In genomic region chr5:36695005-36695404, GRCm38 (mm10) we compare ENCODE assay signal across 8 mouse cellular contexts. TPM values are rescaled to one million over a fixed set of nuclear protein-coding genes. Genes with fewer than 3 reads are reported as not detected.
DNase-seq lines count a peak whose midpoint lies in the region; ATAC-seq and TF ChIP-seq lines count a peak whose summit lies in the region.

No protein-coding gene starts in this region.

- 6% methylated on average over 14 of the region's 14 CpGs for WGBS in kidney, embryonic 15.5 days
- WGBS in forebrain, embryonic 12.5 days, result 6% methylated on average over 14 of the region's 14 CpGs
- WGBS in liver, embryonic 15.5 days (ENCODE audit: insufficient replicate concordance), result 4% methylated on average over 14 of the region's 14 CpGs

- peak overlapping the region; percentile 83 for H3K4me3 ChIP-seq in kidney, embryonic 15.5 days (replicated peaks)
- H3K4me3 ChIP-seq in MEL (ENCODE audit: control insufficient read depth in 1 of 2, insufficient read depth in 1 of 2, low read depth in 2 of 2, low read length in 2 of 2), result peak overlapping the region; percentile 94 to 98
- H3K4me3 ChIP-seq in forebrain, embryonic 12.5 days (replicated peaks), result peak overlapping the region; percentile 87
- H3K4me3 ChIP-seq in liver, embryonic 15.5 days (replicated peaks), result peak overlapping the region; percentile 86

- peaks cover 32% of the 10 kb centered on the region for H3K4me1 ChIP-seq in kidney, embryonic 15.5 days
- H3K4me1 ChIP-seq in MEL (ENCODE audit: control insufficient read depth in 1 of 2, insufficient read depth in 2 of 2, low read length in 2 of 2), result peaks cover 5 to 25% of the 10 kb centered on the region in 2 experiments
- peaks cover 18% of the 10 kb centered on the region for H3K4me1 ChIP-seq in forebrain, embryonic 12.5 days
- H3K4me1 ChIP-seq in liver, embryonic 15.5 days (replicated peaks), result peaks cover 64% of the 10 kb centered on the region

- peak overlapping the region; percentile 82 for H3K9ac ChIP-seq in kidney, embryonic 15.5 days
- H3K9ac ChIP-seq in MEL (ENCODE audit: control insufficient read depth, low read depth, low read length, poor library complexity, severe bottlenecking), result peak overlapping the region; percentile 96
- H3K9ac ChIP-seq in forebrain, embryonic 12.5 days, result peak overlapping the region; percentile 89
- H3K9ac ChIP-seq in liver, embryonic 15.5 days, result peak overlapping the region; percentile 94

- TF ChIP-seq POLR2A in MEL (IDR thresholded peaks at IDR 0.05; ENCODE audit: control insufficient read depth in 1 of 2, insufficient read depth in 1 of 2, low read depth in 1 of 2, low read length in 2 of 2, poor library complexity in 1 of 2), result no peak

- H3K4me2 ChIP-seq in kidney, embryonic 15.5 days, result peak overlapping the region; percentile 93
- peak overlapping the region; percentile 78 for H3K4me2 ChIP-seq in forebrain, embryonic 12.5 days
- H3K4me2 ChIP-seq in liver, embryonic 15.5 days, result peak overlapping the region; percentile 94

- H3K79me2 ChIP-seq in MEL (ENCODE audit: control insufficient read depth, insufficient read depth, low read length, poor library complexity), result peaks cover 45% of the 10 kb centered on the region

- peak overlapping the region; percentile 92 for H3K27ac ChIP-seq in kidney, embryonic 15.5 days
- H3K27ac ChIP-seq in MEL (ENCODE audit: control insufficient read depth, low read depth, low read length), result peak overlapping the region; percentile 45
- peak overlapping the region; percentile 95 for H3K27ac ChIP-seq in forebrain, embryonic 12.5 days
- peak overlapping the region; percentile 94 for H3K27ac ChIP-seq in liver, embryonic 15.5 days (replicated peaks)

- DNase-seq in kidney, adult 9 months, result no peak
- peak; percentile 71 for DNase-seq in MEL (ENCODE audit: low read depth, low spot score)
- DNase-seq in embryo, embryonic 9.5 days (ENCODE audit: extremely low spot score), result no peak
- DNase-seq in adrenal gland, postnatal 14 days, result no peak
- DNase-seq in urinary bladder, postnatal 25 days (ENCODE audit: low spot score), result no peak

- no peaks in the 10 kb centered on the region for H3K9me3 ChIP-seq in kidney, embryonic 15.5 days (replicated peaks)
- no peaks in the 10 kb centered on the region for H3K9me3 ChIP-seq in MEL (replicated peaks; ENCODE audit: insufficient read depth, low read length)
- H3K9me3 ChIP-seq in forebrain, embryonic 12.5 days, result no peaks in the 10 kb centered on the region
- no peaks in the 10 kb centered on the region for H3K9me3 ChIP-seq in liver, embryonic 15.5 days (replicated peaks)

- TF ChIP-seq CTCF in MEL (IDR thresholded peaks at IDR 0.05 in 2 of 3, conservative IDR thresholded peaks at IDR 0.05 in 1 of 3; ENCODE audit: control insufficient read depth in 1 of 3, insufficient read depth in 1 of 3, low read depth in 2 of 3, low read length in 3 of 3, poor library complexity in 1 of 3, severe bottlenecking in 1 of 3), result no peak

- no peak for TF ChIP-seq RAD21 in MEL (IDR thresholded peaks at IDR 0.05; ENCODE audit: low read depth, low read length)

- H3K27me3 ChIP-seq in kidney, embryonic 15.5 days, result no peaks in the 10 kb centered on the region
- no peaks in the 10 kb centered on the region for H3K27me3 ChIP-seq in MEL (ENCODE audit: control insufficient read depth in 1 of 2, insufficient read depth in 2 of 2, low read length in 2 of 2)
- no peaks in the 10 kb centered on the region for H3K27me3 ChIP-seq in forebrain, embryonic 12.5 days
- H3K27me3 ChIP-seq in liver, embryonic 15.5 days, result peaks cover 8% of the 10 kb centered on the region; the same call in 1 of the 2 replicates

- peaks cover 8% of the 10 kb centered on the region; the same call in 1 of the 2 replicates for H3K36me3 ChIP-seq in kidney, embryonic 15.5 days
- peaks cover 0 to 35% of the 10 kb centered on the region in 2 experiments; a peak in 2 of 4 replicates for H3K36me3 ChIP-seq in MEL (ENCODE audit: control insufficient read depth in 1 of 2, insufficient read depth in 2 of 2, low read length in 2 of 2)
- H3K36me3 ChIP-seq in forebrain, embryonic 12.5 days (replicated peaks), result no peaks in the 10 kb centered on the region
- peaks cover 15% of the 10 kb centered on the region; the same call in 1 of the 2 replicates for H3K36me3 ChIP-seq in liver, embryonic 15.5 days (replicated peaks)

- no peak for TF ChIP-seq EP300 in MEL (IDR thresholded peaks at IDR 0.05; ENCODE audit: low read depth in 1 of 2, low read length in 2 of 2)

- ATAC-seq in kidney, embryonic 15.5 days (replicated peaks; ENCODE audit: low FRiP score), result no peak
- no peak for ATAC-seq in forebrain, embryonic 12.5 days (ENCODE audit: low FRiP score)
- no peak for ATAC-seq in liver, embryonic 15.5 days (ENCODE audit: insufficient read depth)

TF ChIP-seq in MEL, 35 proteins besides CTCF, POLR2A, EP300 and RAD21:
- no peak for TF ChIP-seq POLR2AphosphoS2 (IDR thresholded peaks at IDR 0.05; ENCODE audit: low read length)
- no peak for TF ChIP-seq NELFE (IDR thresholded peaks at IDR 0.05; ENCODE audit: low read depth, low read length)
- no peak for TF ChIP-seq POLR2AphosphoS5 (IDR thresholded peaks at IDR 0.05; ENCODE audit: borderline replicate concordance, low read depth, low read length)
- no peak for TF ChIP-seq BHLHE40 (IDR thresholded peaks at IDR 0.05; ENCODE audit: borderline replicate concordance, low read depth, low read length)
- TF ChIP-seq ZNF384 (IDR thresholded peaks at IDR 0.05; ENCODE audit: low read depth, low read length), result no peak
- no peak for TF ChIP-seq KAT2A (conservative IDR thresholded peaks at IDR 0.05; ENCODE audit: low read depth, low read length)
- no peak for TF ChIP-seq MAZ (IDR thresholded peaks at IDR 0.05; ENCODE audit: low read depth, low read length)
- 0 out of 2 replicates have a peak, but pooled peaks have one; percentile 33 for TF ChIP-seq E2F4 (IDR thresholded peaks at IDR 0.05; ENCODE audit: borderline replicate concordance, low read depth, low read length)
- TF ChIP-seq RCOR1 (IDR thresholded peaks at IDR 0.05; ENCODE audit: low read depth, low read length), result no peak
- TF ChIP-seq TCF12 (IDR thresholded peaks at IDR 0.05; ENCODE audit: low read depth, low read length), result no peak
- no peak for TF ChIP-seq NRF1 (IDR thresholded peaks at IDR 0.05; ENCODE audit: insufficient read depth, low read depth, low read length, poor library complexity, severe bottlenecking)
- no peak for TF ChIP-seq CHD2 (IDR thresholded peaks at IDR 0.05; ENCODE audit: low read length)
- TF ChIP-seq ZC3H11A (IDR thresholded peaks at IDR 0.05; ENCODE audit: low read depth, low read length), result no peak
- TF ChIP-seq GATA1 (IDR thresholded peaks at IDR 0.05; ENCODE audit: low read depth, low read length), result no peak
- TF ChIP-seq ZMIZ1 (IDR thresholded peaks at IDR 0.05; ENCODE audit: low read depth, low read length), result no peak
- TF ChIP-seq TAL1 (IDR thresholded peaks at IDR 0.05; ENCODE audit: low read length), result no peak
- TF ChIP-seq MAX (IDR thresholded peaks at IDR 0.05; ENCODE audit: low read length), result 0 out of 2 replicates have a peak, but pooled peaks have one; percentile 15
- peak; percentile 56 for TF ChIP-seq MYC (IDR thresholded peaks at IDR 0.05; ENCODE audit: low read depth, low read length)
- no peak for TF ChIP-seq MYB (IDR thresholded peaks at IDR 0.05; ENCODE audit: low read depth, low read length)
- TF ChIP-seq CHD1 (IDR thresholded peaks at IDR 0.05; ENCODE audit: low read depth, low read length), result peak; percentile 67; the same call in 1 of the 2 replicates

RNA-seq across cellular contexts. Expression of gene D5Ertd579e, which starts 0.8 kb away (rescaled TPM):
- 19.7 and 21.6 TPM in 2 replicates for polyA plus RNA-seq in kidney, embryonic 15.5 days (2015; fragmentation: Nextera tagmentation; extraction: Ambion mirVana)
- total RNA-seq in MEL (2012; rRNA removed), result 15.9 and 18.9 TPM in 2 replicates
- polyA plus RNA-seq in MEL (2012; ENCODE audit: insufficient read depth in 1 of 2, insufficient read length in 2 of 2, low read depth in 1 of 2, low replicate concordance in 2 of 2, missing spikeins in 1 of 2), result 10 to 100 TPM in 1 of 2 experiments, not detected in 1; 31.1 TPM
- 44.2 and 46.6 TPM in 2 replicates for polyA plus RNA-seq in forebrain, embryonic 12.5 days (2016; fragmentation: Nextera tagmentation; extraction: Ambion mirVana)
- 22.1 and 22.2 TPM in 2 replicates for polyA plus RNA-seq in liver, embryonic 15.5 days (2015; fragmentation: Nextera tagmentation; extraction: Ambion mirVana)
- total RNA-seq in adrenal gland, postnatal 14 days (2021), result 60.2 and 61.5 TPM in 2 replicates

RNA-seq across cellular contexts. Expression of gene Bloc1s4, which starts 53.4 kb away (rescaled TPM):
- polyA plus RNA-seq in kidney, embryonic 15.5 days (2015; fragmentation: Nextera tagmentation; extraction: Ambion mirVana), result 25.6 and 26.7 TPM in 2 replicates
- 27.9 and 32.9 TPM in 2 replicates for total RNA-seq in MEL (2012; rRNA removed)
- polyA plus RNA-seq in MEL (2012; ENCODE audit: insufficient read depth in 1 of 2, insufficient read length in 2 of 2, low read depth in 1 of 2, low replicate concordance in 2 of 2, missing spikeins in 1 of 2), result 10 to 100 TPM in 1 of 2 experiments, not detected in 1; 29.8 TPM
- 25.3 TPM in 2 replicates for polyA plus RNA-seq in forebrain, embryonic 12.5 days (2016; fragmentation: Nextera tagmentation; extraction: Ambion mirVana)
- 15.9 and 16.3 TPM in 2 replicates for polyA plus RNA-seq in liver, embryonic 15.5 days (2015; fragmentation: Nextera tagmentation; extraction: Ambion mirVana)
- total RNA-seq in adrenal gland, postnatal 14 days (2021), result 23.7 and 27.2 TPM in 2 replicates

Comparison
In these comparisons a context has a peak if more than half of its experiments do, and no peak if none do; other contexts are left out.
1. H3K27ac ChIP-seq: peak in every context shown above with its lines; median percentile 95 in forebrain, embryonic 12.5 days; 94 in liver, embryonic 15.5 days; 92 in kidney, embryonic 15.5 days; 45 in MEL.